Mouse (Mus musculus): ENCODE results near the gene Agfg1.

Gene Agfg1

GRCm38 (mm10) chr1:82839296-82839613, at the start of gene Agfg1:
Gene Agfg1 (plus strand): TSS chr1:82839483.
- peak; percentile 87 to 94 for DNase-seq (ENCODE audit: low spot score in 2 of 2)

DNA sequence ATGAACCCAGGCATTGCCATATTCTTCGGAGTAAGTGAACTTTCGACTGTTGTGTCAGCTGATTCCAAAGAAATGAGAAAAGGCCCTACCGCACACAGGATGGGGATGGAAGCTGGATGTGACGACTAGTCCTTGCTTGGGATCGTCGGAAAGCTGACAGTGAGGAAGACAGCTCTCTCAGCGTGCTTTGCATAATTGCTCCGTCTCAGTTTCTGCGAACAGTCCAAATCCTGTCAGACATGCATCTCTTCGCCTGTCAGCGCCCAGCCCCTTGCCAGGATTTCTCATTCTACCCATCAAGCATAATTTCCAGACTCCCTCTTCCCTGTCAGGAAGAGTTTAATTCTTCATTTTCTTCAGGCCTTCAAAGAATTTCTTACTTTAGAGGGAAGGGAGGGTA, 48.2 kb upstream of the Agfg1 start:
- no peak for DNase-seq (ENCODE audit: low spot score in 2 of 2)

DNA sequence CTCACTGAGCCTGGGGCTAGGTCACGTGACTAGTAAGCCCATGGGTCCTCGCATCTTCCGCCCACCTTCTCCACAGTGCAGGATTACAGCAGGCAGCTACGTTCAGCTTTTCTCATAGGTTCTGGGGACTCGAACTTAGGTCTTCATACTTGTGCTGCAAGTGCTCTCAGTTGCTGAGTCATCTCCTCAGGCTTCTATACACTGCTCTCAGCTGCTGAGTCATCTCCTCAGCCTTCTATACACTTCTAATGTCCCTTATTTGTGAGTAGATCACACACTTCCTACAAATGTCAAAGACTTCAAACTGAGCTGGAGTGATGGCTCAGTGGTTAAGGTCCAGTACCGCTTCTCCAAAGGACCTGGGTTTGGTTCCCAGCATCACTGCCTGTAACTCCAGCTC, 47.0 kb upstream of the Agfg1 start:
- no peak for DNase-seq (ENCODE audit: low spot score in 2 of 2)

DNA sequence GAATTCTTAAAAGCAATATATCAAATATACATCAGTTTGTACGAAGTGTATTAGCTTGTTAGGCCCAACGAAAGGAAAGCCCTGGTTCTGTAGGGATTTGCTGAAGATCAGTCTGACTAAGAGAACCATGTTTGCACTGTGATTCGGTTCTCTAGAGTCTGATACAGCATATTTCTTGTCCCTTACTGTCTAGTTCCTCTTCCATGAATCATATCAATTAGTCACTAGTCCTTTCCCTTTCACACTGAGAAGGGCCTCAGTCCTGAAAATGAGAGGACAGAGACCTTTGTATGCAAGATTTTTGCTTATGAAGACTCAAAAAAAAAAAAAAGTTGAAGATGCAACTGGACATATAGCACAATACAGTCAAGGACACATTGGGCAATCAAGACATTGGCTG, 46.2 kb upstream of the Agfg1 start:
- no peak for DNase-seq (ENCODE audit: low spot score in 2 of 2)

DNA sequence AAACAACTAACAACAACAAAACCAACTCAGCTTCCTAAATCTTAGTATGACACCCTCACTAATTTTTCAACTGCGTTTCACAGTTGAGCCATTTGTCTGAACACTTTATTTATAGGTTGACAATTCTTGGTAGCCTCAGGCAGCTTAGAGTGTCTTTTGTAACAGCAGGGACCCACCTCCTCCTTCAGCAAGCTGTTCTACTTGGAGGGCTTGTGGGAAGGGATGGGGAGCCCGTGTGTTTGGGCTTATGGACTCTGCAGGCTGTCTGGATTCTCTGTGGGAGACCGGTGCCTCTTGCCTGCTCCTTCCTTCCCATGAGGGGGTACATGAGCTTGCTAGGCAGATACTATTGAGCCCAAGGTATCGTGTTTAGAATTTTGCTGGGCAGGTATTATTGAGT, 45.3 kb upstream of the Agfg1 start:
- DNase-seq (ENCODE audit: low spot score in 2 of 2), result no peak

DNA sequence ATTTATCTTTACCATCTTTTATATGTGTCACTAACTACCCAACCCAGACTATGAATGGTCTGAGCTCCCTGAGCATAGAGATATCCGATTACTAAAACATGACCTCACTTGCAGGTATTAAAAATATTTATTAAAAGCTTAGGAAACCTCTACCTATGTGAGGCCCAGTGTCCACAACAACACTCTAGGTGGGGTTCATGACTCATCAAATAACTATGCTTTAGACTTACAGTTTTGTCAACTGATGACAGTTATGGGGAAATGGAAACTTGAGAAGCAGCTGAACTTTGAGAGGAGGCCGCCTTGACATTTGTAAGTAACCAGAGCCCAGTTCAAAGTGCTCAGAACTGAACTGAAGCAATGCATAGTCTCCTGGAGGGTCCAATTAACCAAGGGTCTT, 44.1 kb upstream of the Agfg1 start:
- DNase-seq (ENCODE audit: low spot score in 2 of 2), result no peak

- DNase-seq (ENCODE audit: low spot score in 2 of 2), result no peak
Measured at GRCm38 (mm10) chr1:82795702-82796443, 43.4 kb upstream of the Agfg1 start.

GRCm38 (mm10) chr1:82797088-82797487, 42.2 kb upstream of the Agfg1 start:
- no peak for DNase-seq (ENCODE audit: low spot score in 2 of 2)

DNA sequence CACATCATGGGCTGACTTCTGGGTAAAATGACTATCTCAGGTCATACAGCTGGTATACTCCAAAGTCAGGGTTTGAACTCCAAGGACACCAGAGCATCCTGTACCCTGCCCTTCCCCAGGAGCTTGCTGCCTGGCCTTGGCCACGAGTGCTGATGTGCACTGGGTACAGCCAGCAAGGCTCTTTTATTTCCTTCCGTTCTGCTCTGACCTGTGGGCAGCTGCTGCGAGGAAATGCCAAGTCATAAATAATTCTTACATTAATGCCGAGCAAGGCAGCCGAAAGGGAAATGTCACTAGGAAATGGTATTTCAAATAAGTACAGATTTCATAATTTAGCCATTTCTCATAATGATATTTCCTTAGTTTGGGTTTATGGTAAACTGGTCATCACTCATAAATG, 41.0 kb upstream of the Agfg1 start:
- no peak for DNase-seq (ENCODE audit: low spot score in 2 of 2)

- DNase-seq (ENCODE audit: low spot score in 2 of 2), result no peak
Measured at GRCm38 (mm10) chr1:82798922-82799321, 40.4 kb upstream of the Agfg1 start.

DNA sequence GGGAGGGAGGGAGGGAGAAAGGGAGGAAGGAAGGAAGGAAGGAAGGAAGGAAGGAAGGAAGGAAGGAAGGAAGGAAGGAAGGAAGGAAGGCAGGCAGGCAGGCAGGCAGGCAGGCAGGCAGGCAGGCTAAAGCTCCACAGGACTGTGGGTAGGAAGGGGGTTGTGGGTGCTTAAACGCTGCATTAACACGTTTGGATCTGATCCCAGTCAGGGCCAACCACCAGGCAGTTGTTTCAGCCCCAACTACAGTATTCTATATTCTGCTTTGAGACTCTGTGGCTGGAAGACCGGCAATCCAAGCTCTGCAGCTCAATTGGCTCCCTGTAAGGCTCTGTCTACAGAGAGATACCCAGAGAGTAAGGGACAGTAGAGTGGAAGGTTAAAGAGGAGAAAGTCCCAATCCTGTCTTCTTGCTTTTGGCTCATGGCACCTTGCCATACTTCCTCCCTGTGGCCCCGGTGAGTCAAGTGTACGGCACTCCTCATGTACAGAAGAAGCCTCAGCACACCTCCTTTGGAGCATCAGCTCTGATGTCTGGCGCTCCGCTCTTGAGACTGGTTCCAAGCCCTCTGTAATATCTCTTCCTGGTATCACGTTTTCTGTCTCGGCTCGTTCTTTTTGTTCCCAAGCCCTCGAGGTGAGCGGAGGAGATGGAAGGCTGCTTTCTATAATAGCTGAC, 38.0 kb upstream of the Agfg1 start:
- no peak for DNase-seq (ENCODE audit: low spot score in 2 of 2)

GRCm38 (mm10) chr1:82803608-82804007, 35.7 kb upstream of the Agfg1 start:
- no peak for DNase-seq (ENCODE audit: low spot score in 2 of 2)

- DNase-seq (ENCODE audit: low spot score in 2 of 2), result no peak
Measured at GRCm38 (mm10) chr1:82804059-82804458, 35.2 kb upstream of the Agfg1 start.

DNA sequence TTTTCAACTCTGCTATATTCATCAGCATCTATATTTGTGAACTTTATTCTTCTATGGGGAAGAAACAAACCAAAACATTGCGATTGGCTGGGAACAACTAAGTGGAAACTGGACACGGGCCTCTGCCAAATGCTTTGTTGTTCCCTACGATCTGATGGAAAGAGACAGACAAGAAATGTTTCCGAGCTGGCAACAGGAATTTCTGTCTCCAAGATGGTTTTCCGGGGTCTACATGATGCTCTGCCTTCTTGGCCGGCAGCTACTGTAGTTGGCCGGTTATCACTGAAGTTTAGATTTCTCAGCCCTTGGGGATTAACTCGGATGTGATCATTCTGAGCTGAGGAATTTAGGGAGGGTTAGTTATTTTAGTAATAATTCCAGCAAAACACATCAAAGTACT, 32.9 kb upstream of the Agfg1 start:
- no peak for DNase-seq (ENCODE audit: low spot score in 2 of 2)

DNA sequence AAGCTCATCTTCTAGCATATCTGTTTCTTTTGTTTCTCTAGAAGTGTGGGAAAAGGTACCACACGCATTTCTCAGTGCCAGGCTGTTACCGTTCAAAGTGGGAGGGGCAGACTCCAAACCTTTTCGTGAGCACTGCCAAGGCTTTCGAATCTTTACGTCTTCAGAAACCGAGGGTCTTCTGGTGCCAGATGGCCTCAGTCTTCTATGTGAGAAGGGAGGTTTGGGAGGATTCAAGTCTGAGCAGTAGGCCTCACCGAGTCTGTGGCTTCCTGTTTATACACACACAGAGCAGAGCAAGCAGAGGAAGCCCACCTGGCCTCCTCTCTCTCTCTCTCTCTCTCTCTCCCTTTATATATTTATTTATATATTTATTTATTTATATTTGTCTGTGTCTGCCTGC, 32.1 kb upstream of the Agfg1 start:
- no peak for DNase-seq (ENCODE audit: low spot score in 2 of 2)

DNA sequence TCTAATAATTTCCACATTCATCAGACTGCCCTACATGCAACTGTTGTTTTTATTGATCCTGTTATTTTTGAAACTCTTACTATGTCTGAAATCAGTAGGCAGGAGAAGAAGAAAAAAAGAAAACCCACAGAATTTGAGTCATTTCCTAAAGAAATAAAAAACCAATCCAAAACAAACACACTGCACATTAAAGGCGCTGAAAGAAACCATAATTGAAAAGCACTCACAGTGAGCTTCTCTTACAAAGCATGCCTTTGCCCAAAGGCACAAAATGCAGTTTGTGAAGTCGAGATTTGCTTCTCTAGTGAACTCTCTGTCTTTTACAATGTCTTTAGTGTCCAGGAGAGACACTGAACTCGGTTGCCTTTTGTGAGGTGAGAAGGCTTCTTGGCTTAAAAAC, 30.7 kb upstream of the Agfg1 start:
- DNase-seq (ENCODE audit: low spot score in 2 of 2), result no peak

- DNase-seq (ENCODE audit: low spot score in 2 of 2), result no peak
Measured at GRCm38 (mm10) chr1:82811766-82812165, 27.5 kb upstream of the Agfg1 start.

DNA sequence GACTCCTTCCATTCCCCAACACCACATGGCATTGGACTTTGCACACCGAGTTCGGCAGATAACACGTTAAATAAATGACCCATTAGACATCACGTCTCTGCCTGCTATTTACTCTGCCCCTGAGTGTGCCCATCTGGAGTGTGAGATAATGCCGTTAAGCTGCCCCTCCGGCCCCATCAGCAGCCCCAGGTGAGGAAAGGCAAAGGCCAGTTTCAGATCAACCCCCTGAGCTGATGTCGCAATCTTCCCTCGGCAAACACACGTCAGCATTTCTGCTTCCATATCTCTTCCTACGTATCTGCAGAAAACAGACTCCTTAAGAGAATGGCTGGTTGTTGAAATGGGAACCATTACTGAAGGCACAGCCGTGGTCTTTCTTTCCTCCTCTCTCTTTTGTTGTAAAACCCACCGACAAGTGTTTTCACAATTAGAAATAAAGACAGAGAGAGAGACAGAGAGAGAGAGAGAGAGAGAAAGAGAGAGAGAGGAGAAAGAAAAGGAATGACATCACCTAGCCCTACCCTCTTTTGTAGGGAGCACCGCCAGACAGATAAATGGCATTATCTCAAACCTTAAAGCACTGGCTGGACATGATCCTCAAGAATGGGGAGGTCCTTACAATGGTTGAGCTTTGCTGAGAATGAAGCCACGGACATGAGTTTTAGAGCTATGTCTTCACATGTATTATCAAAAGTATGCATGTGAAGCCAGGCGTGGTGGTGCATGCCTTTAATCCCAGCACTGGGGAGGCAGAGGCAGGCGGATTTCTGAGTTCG, 23.2 kb upstream of the Agfg1 start:
- peak; percentile 33 to 47 for DNase-seq (ENCODE audit: low spot score in 2 of 2)

- no peak for DNase-seq (ENCODE audit: low spot score in 2 of 2)
Measured at GRCm38 (mm10) chr1:82819366-82819765, 19.9 kb upstream of the Agfg1 start.

DNA sequence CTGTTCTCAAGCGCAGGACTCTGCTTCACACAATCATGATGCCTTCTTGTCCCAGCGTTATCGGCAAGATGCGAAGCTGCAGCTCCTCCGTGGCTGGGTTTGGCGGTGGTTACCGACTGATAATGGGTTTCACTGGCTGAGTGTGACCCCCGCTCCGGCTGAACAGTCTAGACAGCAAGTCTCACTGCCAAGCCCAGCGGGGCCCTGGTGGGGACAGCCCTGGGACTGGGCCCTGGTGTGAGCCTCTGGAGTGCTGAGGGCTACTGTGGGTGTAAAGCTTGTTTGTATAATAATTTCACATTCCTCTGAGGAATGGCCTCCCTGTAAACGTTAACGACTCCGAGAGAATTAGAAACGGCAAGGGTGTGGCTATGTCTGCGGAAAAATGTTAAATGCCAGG, 19.1 kb upstream of the Agfg1 start:
- DNase-seq (ENCODE audit: low spot score in 2 of 2), result no peak

DNA sequence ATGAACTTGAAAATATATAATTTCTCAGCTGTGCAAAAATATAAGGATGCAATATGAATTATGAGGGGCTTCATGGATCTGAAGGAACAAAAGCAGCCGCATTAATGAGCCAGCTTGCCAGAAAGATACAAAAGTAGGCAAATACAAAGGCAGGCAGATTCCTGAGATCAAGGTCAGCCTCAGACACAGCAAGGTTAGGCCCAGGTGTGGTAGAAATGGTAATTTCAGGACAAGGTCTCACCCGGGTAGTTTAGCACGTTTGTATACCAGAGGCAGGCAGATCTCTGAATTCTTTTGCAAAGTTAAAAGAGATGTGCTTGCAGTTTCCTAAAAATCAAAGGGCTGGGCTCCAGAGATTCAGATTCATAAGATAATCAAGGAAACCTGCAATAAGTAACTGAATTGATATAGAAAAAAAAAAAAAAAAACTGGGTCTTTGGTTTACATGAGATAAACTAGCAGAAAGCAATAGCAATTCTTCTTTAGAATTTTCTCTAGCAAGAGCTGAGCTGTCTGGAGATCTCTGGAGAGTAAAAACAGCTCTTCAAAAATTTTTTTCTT, 18.6 kb upstream of the Agfg1 start:
- DNase-seq (ENCODE audit: low spot score in 2 of 2), result no peak

- DNase-seq (ENCODE audit: low spot score in 2 of 2), result no peak
Measured at GRCm38 (mm10) chr1:82821846-82822245, 17.4 kb upstream of the Agfg1 start.

DNA sequence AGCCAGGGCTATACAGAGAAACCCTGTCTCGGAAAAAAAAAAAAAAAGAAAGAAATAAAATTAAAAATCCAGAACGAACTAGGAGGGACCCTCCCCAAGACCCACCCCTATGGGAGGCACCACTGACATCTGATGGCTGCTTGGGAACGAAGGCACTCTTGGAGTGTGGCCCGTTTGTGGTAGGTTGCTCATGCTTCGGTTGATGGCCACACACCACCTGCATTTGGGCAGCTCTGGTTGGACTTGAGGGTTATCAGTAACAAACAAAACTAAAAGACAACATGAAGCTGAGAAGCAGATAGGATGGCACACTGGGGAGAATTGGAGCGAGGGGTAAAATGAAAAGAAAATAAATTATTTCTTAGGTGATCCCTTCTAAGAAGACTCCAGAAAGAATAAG, 15.1 kb upstream of the Agfg1 start:
- DNase-seq (ENCODE audit: low spot score in 2 of 2), result no peak
